Mouse (Mus musculus) heart, adult 18-20 months (tissue): ENCODE results near the gene Sspo. TPM values are rescaled to one million over a fixed set of nuclear protein-coding genes. Genes with fewer than 3 reads are reported as not detected.
"Not testable (repeated sequence)": the region's sequence is repeated elsewhere in the genome, so short reads cannot be mapped to it uniquely, and the experiment has no call there.

Source experiments
- DNase-seq, 2 experiments: peaks; one replicate each; pipeline ENCODE4 v3.0.0; 2021 to 2022; ENCODE audit warnings: mixed read lengths in 1 of 2
- total RNA-seq, 2 experiments: library from RNA; stranded (reverse); gene quantifications; 2 replicates each; pipeline ENCODE4 v1.2.3; 2021

The Sspo gene
- total RNA-seq, 2 experiments from 2014 or later, result 0.22 to 0.23 TPM

DNA sequence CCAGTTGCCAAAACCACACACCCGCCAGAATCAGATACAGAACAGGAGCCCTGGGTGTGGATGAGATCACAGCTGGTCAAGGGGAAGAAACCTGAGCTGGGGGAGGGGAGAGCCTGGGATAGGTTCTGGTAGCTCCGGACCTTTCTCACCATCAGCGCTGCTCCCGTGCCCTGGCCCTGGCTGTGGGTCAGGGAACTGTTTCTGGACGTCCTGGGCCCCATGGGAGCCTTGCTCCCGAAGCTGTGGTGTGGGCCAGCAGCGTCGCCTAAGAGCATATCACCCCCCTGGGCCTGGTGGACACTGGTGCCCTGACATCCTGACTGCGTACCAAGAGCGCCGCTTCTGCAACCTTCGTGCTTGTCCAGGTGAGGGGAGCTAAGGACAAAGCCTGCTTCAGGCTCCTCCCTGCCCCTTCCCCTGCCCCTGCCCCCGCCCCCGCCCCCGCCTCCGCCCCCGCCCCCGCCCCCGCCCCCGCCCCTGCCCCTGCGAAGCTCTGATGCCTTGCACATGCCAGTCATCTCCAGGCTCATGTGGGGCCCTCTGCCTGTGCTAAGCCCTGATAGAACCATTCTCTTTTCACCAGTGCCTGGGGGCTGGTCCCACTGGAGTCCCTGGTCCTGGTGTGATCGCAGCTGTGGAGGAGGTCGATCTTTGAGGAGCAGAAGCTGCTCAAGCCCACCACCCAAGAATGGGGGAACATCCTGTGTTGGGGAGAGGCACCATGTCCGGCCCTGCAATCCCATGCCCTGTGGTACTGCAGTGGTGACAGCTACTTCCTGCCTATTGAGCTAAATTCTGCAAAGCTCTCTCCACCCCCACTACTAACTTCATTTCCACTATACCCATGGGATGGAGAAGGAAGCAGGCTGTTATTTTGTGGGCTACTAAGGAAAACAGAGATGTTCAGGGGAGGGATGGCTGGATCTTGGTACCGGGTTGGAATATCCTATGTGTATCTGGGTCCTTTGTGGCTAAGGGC lies 40.0 kb downstream of the Sspo start:
- DNase-seq, result peak; percentile 32 to 49

DNA sequence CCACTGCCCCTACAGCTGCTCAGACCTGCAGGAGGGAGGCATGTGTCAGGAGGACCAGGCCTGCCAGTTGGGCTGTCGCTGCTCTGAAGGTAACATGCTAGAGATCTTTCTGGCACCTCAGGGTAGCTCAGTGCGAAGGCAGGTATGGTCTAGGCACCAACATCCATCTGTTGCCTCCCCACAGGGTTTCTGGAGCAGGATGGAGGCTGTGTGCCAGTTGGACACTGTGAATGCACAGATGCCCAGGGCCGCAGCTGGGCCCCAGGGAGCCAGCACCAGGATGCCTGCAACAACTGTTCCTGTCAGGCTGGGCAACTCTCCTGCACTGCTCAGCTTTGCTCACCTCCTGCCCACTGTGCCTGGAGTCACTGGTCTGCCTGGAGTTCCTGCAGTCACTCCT lies 41.7 kb downstream of the Sspo start:
- DNase-seq, result no peak

DNA sequence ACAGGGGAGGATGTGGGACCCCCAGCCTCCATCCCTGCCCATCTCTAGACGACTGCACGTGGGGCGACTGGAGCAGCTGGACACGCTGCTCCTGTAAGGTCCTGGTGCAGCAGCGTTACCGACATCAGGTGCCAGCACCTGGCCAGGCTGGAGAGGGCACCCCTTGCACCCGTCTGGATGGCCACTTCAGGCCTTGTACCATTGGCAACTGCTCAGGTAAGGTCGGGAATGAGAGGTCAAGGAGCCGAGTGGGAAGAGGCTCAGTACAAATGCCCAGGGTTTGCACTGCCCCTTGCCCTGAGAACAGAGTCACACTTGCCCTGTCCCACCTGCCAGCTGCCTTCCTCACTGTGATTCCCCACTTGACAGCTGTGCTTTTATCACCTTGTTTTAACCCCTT lies 43.3 kb downstream of the Sspo start:
- DNase-seq, result no peak

DNA sequence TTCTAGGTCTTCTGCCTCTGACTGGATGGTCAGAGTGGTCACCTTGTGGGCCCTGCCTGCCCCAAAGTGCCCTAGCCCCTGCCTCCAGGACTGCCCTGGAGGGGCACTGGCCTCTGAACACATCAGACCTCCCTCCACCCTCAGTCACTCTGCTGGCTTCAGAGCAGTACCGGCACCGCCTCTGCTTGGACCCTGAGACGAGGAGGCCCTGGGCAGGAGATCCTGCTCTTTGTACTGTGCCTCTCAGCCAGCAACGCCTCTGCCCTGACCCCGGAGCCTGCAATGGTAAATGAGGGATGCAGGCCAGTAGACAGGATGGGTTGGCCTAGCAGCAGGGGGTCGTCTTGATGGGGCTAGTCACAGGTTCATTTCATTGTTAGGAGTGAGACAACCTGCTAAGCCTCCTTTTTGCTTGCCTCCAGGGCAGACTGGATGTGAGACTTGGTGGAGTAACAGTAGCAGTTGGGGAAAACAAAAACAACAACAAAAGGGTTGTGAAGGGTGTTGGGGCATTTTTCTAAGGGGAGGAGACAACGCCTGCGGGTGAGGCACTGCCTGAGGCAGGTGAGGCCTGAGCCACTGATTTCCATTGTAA lies 45.2 kb downstream of the Sspo start:
- no peak for DNase-seq

DNA sequence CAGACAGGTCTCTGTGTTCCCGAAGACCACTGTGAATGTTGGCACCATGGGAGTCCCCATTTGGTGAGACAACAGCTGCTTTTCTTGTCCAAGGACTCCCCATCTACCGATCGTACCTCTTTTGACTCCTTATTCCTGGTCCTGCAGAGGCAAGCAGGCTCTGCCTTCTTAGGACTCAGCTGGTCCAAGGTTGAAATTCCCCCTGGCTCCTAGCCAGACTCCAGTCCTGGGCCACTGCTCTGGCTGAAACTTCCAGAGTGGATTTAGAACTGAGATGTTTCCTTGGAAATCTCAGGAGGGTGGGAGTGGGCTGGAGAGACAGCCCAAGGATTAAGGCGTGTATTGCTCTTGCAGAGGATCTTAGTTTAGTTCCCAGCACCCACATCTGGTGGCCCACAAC lies 49.5 kb downstream of the Sspo start:
- DNase-seq, result no peak

DNA sequence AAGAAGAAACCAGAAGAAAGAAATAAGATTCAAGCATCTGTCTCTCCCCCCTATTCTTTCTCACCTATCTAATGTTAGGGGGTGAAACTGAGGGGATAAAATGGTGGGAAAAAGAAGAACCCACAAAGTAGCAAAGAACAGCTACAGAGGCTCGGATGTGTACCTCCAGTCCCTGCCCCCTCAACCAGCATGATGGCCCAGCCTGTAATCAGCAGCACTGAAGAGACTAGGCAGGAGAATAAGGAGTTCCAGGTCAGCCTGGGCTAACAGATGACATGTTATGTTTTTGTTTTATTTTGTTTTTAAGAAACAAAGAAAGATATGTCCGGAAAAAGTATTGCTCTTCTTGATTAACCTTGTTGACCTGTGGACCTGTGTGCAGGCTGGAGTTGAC lies 55.8 kb downstream of the Sspo start:
- DNase-seq, result no peak

DNA sequence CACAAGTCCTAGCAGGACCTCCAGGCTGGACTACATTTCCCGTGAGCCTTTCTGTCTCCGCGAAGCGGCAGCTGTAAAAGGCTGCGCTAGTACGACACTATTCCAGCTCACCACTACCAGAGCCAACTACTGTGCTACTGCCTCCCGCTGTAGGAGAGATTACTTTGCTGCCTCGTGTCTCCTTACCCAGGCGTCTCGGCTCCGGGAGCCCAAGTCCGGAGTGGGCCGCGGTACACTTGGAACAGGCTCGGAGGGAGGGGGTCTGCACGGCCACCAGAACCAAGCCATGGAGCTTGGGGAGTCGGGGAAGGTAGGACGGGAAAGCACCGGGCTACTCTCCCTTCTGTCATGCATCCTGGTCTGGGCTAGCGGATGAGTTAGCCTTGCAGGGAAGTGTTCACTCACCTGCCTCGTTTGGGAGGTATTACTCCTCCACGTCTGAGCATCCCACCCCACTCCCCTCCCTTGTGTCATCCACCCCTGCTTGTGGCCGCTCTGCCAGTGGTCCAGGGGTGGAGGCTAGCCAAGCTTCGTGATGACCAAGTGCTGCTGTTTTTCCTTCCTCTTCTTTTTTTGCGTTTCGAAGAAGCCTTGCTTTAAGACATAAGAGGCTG lies 56.3 kb downstream of the Sspo start:
- peak; percentile 89 to 91 for DNase-seq

DNA sequence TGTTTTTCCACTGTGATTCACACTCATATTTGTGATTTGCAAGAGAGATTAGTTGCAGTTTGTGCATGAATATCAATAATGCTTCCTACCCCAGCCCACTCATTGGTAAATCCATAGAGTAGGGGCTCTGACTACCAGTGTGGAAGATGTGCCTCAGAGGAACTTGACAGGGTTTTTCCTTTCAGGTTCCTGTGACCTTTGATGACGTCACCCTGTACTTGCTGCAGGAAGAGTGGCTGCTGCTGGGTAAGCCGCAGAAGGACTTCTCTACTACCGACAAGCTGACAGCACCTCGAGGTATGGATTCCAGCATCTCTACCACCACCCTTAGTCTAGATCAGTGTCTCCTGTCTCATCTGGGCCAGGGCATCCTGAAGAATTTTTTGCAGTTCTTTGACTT lies 60.1 kb downstream of the Sspo start:
- no peak for DNase-seq

DNA sequence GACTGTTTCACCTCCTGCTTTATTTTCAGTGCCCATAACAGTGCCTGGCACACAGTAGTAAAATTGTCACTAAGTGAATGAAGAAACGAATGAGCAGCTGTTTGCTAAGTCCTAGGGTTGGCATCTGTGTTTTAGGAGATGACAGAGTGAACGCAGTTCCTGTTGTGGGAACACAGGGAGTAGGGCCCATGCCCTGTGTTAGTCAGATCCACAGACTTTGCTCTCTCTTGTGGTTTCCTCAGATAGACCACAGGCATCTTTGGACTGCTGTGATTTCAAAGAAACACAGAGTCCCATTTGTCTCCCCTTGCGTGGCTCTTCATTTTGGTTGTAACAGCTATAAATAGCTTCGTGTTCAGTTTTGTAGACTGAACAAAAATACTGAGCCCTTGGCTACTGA lies 62.4 kb downstream of the Sspo start:
- no peak for DNase-seq

DNA sequence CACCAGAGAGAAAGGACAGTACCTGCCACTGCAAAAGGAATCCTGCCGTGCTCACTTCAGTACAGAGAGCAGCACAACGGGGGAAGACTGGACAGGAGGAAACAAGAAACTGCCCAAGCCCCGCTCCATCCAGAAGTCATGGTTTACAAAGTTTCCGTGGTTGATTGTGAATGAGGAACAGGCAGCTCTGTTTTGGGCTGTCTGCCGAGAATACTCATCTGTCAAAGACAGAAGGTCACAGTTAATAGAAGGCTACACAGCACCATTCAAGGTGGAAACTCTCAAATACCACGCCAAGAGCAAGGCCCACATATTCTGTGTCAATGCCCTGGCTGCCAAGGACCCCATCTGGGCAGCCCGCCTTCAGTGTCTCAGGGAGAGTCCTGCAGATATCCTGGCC lies 63.8 kb downstream of the Sspo start:
- no peak for DNase-seq

DNA sequence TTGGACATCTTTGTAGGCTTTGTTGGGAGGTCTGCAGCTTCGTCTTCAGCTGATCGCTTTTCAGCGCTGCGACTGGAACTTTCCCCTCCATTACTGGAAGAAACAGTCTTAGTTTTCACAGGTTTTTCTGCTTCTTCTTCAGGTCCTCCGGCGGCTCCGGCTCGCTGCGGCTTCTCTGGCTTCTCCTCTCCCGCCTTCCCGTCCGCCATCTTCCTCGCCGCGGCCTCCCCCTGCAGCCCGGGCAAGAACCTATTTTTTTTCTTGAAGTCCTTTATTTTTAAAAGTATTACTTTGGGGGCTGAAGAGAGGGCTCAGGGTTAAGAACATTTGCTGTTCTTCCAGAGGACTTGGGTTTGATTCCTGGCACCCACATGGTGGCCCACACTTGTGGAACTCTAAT lies 76.9 kb downstream of the Sspo start:
- DNase-seq, result not testable (repeated sequence)

DNA sequence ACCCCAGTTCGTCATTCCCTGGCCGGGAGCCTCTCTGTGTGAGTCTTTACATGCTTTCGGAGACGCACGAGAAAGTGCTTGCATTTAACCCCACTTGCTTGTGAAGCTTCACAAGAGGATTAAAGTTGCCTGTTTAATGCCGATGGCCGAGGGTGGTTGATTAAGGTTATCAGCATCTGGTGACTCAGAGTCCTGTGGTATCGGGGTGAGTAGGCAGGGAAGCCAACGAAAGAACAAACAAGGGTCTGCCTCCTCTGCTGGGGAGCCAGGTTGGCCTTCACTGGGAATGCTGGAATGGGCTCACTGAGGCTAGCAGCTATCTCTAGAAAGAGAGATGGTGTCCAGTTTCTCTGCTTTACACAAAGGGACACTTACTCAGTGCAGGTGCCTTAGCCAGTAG lies 79.9 kb downstream of the Sspo start:
- DNase-seq, result no peak

DNA sequence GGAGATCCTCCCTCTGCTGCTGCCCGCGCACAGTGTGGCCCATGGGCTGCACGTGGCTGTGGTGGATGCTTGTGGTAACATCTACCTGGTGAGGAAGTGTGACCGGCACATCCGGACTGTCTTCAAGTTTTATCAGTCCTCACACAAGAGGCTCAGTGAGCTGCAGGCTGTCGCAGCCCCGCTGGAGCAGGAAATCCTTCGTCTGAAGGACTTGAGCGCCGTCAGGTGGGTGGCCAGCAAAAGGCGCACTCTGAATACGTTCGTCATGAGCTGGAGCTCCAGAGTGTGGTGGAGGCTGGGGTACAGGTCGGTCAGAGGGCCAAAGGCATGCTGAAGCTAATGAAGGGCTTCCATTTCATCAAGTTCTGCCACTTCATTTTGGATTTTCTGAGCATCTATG lies 81.2 kb downstream of the Sspo start:
- DNase-seq, result no peak

DNA sequence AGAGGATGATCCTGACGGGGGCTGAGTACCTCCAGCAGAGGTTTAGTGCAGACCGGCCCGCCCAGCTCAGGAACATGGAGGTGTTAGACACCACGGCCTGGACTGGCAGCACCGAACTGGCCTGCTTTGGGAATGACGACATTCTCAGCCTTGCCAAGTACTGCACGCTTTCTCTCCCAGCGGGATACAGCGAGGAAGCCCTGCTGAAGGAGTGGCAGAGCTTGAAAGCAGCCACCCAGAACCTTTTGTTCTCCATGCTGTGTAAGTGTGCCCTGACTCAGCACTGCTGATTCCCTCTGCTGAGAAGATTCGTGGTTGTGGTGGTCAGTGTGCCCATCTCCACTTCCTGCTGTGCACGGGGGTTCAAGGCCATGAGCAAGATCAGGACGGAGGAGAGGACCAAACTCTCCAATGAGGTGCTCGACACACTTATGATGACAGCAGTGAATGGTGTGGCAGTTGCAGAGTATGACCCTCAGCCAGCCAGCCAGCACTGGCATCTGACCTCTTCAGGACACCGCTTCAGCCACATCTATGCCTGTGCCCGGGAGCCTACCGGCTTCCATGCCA lies 81.9 kb downstream of the Sspo start:
- no peak for DNase-seq

DNA sequence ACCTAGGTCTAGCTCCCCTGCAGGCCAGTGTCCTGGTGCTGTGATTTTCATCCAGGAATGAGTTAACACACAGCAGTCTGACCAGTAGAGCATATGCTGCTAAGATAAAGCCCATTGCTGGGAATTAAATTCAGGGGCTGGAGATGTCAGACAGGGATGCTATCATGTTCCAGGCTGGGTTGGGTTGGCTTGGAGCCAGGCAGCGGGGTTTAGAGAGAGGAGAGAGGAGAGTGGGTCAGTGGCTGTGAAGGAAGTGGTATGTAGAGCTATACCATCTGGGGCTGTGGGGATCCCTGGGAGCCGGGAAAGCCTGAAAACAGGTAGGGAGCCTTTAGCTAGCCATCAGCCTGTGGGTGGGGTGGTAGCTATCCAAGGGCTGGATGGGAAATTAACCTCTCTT lies 82.8 kb downstream of the Sspo start:
- no peak for DNase-seq

DNA sequence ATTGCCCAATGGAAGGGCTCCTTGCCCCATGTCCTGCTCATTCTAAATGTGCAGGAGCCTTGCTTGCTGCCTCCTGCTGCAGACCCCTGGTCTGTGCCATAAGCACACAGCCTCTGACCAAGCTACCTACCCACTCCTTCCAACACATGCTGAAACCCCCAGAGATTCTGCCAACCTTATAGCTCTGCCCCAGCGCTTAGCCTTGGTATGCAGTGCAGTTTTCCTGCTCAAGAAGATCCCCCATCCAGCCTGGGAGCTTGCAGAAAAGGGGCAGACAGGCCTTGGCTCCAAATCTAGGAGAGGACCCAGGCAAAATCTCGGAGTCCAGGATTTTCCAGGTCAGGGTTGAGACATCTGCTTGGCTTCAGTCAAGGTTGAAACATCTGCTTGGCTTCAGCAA lies 85.4 kb downstream of the Sspo start:
- no peak for DNase-seq

DNA sequence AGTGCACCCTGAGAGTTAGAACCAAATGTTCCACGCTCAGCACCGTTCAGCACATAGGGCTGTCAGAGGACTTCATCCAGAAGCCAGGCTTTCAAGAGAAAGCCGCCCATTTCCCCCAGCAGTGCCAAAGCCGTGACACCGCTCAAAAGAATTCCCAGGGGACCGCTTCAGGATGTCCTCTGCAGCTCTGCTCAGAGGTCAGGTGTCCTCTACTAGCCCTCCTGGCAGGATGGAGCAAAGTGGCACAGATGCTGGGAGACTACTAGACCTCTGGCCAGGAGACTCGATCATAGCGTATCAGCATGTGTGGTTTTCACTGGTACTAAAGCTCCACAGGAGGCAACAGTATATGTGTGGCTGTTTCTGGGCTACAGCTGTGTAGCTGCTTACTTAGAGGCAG lies 86.9 kb downstream of the Sspo start:
- no peak for DNase-seq

DNA sequence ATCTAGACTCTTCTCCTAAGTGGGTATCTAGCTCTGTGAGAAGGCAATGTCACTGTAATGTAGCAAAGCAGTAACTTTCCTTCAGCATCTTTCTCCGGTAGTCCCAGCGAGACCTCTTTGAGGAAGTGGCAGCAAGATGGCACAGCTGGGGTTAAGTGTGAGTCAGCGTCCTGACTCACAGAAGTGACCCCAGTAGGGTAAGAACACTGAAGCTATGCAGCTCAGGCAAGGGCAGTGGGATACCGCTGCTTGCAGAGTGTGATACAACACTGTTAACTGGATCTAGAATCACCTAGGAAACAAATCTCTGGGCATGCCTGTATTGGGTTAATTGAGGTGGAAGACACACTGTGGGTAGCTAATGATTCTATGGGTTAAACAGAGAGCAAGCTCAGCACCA lies 88.1 kb downstream of the Sspo start:
- DNase-seq, result no peak

DNA sequence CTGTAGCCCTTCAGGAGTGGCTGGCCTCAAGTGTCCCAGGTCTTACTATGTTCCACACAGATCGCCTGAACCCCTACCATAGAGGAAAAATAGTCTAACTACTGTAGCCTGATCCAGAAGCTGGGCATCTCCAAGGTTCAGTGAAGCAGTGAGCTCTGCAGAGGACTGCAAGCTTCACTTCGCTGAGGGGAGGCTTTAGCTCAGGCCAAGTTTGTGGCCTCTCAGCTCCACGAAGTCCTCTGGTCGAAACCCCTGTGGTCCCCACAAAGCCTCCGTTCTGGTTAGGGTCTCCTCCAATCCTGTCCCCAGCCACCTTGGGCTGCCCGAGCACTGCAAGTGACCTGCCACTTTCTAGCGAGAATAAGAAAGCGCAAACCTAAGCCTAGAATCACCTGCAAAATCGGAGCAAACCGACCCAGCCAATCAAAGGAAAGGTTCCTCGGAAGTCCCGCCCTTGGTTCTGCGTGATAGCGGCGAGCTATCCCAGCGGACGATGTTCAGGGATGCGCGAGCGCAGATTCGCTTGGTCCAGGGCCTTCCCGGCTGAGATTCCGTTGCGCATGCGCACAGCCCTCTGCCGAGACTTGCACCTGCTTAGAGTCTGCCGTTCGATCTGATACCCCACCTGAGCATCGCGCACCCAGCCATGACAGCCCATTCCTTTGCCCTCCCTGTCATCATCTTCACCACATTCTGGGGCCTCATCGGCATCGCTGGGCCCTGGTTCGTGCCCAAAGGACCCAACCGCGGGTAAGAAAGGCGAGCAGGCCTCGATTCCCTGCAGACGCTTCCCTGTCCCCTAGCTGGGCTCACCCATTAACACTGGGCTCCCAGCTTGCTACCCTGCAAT lies 89.3 kb downstream of the Sspo start, which contains the start of gene Atp6v0e2:
Gene Atp6v0e2, plus strand, starts transcription at position 511 of the 850 bp plus-strand sequence.
- peak; percentile 85 to 88 for DNase-seq

DNA sequence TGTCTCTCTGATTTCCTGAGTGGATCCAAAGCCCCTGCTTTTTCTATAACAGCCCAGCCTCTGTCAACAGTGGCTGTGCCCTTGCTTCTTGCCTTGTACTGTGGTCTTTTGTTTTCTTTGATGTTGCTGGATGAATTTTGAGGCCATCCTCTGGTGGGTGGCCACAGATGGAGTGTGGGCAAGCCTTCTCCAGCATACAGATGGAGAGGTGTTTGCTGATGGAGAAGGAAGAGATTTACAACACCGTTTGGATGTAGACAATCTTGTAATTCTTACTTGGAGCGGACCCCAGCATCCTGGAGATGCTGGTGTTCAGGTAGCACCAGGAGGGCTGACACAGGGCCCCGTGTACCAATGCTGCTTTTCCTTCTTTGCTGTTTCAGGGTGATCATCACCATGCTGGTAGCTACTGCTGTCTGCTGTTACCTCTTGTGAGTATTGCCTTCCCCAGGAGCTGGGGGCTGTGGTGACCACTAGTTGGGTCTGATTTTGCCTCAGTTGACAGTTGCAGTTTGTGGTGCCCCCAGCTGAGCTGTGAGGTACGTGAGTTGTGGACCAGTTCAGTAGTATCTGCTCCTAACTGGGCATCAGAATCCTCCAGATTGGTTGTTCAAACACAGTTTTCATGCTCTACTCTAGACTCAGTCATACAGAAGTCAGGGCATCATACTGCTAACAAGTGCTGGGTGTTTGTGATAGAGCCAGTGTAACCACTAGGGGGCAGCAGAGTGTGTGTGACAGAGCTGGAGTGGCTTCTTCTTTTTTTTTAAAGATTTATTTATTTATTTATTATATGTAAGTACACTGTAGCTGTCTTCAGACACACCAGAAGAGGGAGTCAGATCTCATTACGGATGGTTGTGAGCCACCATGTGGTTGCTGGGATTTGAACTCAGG lies 91.1 kb downstream of the Sspo start:
- peak; percentile 73 to 88 for DNase-seq

DNA sequence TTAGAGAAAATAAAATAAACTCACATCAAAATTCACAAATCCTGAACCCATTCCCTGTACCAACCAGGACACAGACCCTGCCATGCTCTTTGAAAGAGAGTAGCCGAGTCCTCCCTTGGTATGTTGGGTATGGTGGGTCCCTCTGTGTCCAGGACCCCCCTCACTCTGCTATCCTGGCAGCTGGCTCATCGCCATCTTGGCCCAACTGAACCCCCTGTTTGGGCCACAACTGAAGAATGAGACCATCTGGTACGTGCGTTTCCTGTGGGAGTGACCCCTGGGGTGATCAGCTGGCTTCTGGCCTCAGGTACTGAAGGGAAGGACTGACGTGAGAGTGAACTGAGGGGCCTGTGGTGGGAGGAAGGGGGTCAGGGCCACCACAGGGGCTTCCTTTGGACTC lies 91.8 kb downstream of the Sspo start:
- DNase-seq, result no peak
